Mouse (Mus musculus) CH12.LX (cell line): ENCODE results near the gene Rpl13a. TPM values are rescaled to one million over a fixed set of nuclear protein-coding genes. Genes with fewer than 3 reads are reported as not detected.

Experiments
- DNase-seq: peaks from one replicate; pipeline ENCODE4 v3.0.0-alpha.2; 2013; ENCODE audit errors: extremely low read depth
- H3K27ac ChIP-seq: 2 replicates; pipeline ENCODE4 v1.5.1; 2012; ENCODE audit warnings: low read depth, mild to moderate bottlenecking, control low read depth, moderate library complexity; ENCODE audit not compliant: insufficient read depth
- H3K27me3 ChIP-seq: replicated peaks from 2 replicates; pipeline ENCODE3; 2012; ENCODE audit warnings: inconsistent platforms
- H3K36me3 ChIP-seq, 2 experiments: replicated peaks in 1 of 2; 2 replicates each; pipeline versions ENCODE3 to v1.6.1; 2012; ENCODE audit warnings: inconsistent platforms in 1 of 2, low read length in 1 of 2, mild to moderate bottlenecking in 1 of 2, mixed read lengths in 1 of 2, moderate library complexity in 1 of 2; ENCODE audit not compliant: control insufficient read depth in 1 of 2, insufficient read depth in 1 of 2
- H3K4me1 ChIP-seq, 2 experiments: 2 replicates each; pipeline ENCODE4 v1.6.1; 2012; ENCODE audit warnings: inconsistent platforms in 1 of 2, moderate library complexity in 1 of 2; ENCODE audit not compliant: insufficient read depth in 2 of 2, control insufficient read depth in 1 of 2
- H3K4me2 ChIP-seq: 2 replicates; pipeline ENCODE4 v1.6.1; 2012; ENCODE audit warnings: low read depth, mild to moderate bottlenecking, control low read depth; ENCODE audit not compliant: poor library complexity, insufficient read depth, severe bottlenecking
- H3K4me3 ChIP-seq, 3 experiments: fragments of 150-350 bp in 1 of 3; sonication (generic) in 1 of 3; replicated peaks in 1 of 3; 2 replicates each; pipeline versions ENCODE3 to v1.5.1; 2011 to 2012; ENCODE audit warnings: low read depth in 2 of 3, low read length in 2 of 3, mild to moderate bottlenecking in 2 of 3, moderate library complexity in 2 of 3, control low read depth in 1 of 3, improper control_type of control experiment in 1 of 3, inconsistent platforms in 1 of 3, mixed read lengths in 1 of 3; ENCODE audit not compliant: poor library complexity in 1 of 3
- H3K79me2 ChIP-seq: replicated peaks from 2 replicates; pipeline ENCODE4 v1.6.1; 2012; ENCODE audit warnings: mild to moderate bottlenecking, moderate library complexity; ENCODE audit not compliant: control insufficient read depth, poor library complexity, insufficient read depth, severe bottlenecking; ENCODE audit errors: extremely low read depth
- H3K9ac ChIP-seq: 2 replicates; pipeline ENCODE4 v1.6.1; 2012; ENCODE audit warnings: low read depth, mild to moderate bottlenecking, control low read depth, moderate library complexity; ENCODE audit not compliant: insufficient read depth
- H3K9me3 ChIP-seq: replicated peaks from 2 replicates; pipeline ENCODE3; 2012; ENCODE audit warnings: low read length, inconsistent platforms, mixed read lengths
- CTCF ChIP-seq, 2 experiments: IDR thresholded peaks in 1 of 2; conservative IDR thresholded peaks in 1 of 2; 2 replicates each; pipeline ENCODE4 v1.5.1; 2011 to 2012; ENCODE audit warnings: low read depth in 2 of 2, low read length in 2 of 2, improper control_type of control experiment in 1 of 2, inconsistent platforms in 1 of 2, mild to moderate bottlenecking in 1 of 2, moderate library complexity in 1 of 2
- E2F4 ChIP-seq: IDR thresholded peaks from 2 replicates; pipeline ENCODE4 v1.6.1; 2011; ENCODE audit warnings: low read depth, low read length, improper control_type of control experiment; ENCODE audit not compliant: insufficient replicate concordance
- ELF1 ChIP-seq: IDR thresholded peaks from 2 replicates; pipeline ENCODE4 v1.6.1; 2014; ENCODE audit warnings: low read depth, mild to moderate bottlenecking, inconsistent platforms, low read length, improper control_type of control experiment
- HCFC1 ChIP-seq: IDR thresholded peaks from 2 replicates; pipeline ENCODE4 v1.6.1; 2012; ENCODE audit warnings: low read depth, mild to moderate bottlenecking, inconsistent platforms, low read length, improper control_type of control experiment
- JUND ChIP-seq: conservative IDR thresholded peaks from 2 replicates; pipeline ENCODE4 v1.6.1; 2011; ENCODE audit warnings: low read depth, low read length, improper control_type of control experiment
- MAZ ChIP-seq: IDR thresholded peaks from 2 replicates; pipeline ENCODE4 v1.6.1; 2012; ENCODE audit warnings: low read depth, mild to moderate bottlenecking, inconsistent platforms, low read length, improper control_type of control experiment, moderate library complexity
- MEF2A ChIP-seq: IDR thresholded peaks from 2 replicates; pipeline ENCODE4 v1.6.1; 2014; ENCODE audit warnings: low read depth, mild to moderate bottlenecking, inconsistent platforms, low read length, improper control_type of control experiment, borderline replicate concordance
- MXI1 ChIP-seq: IDR thresholded peaks from 2 replicates; pipeline ENCODE4 v1.6.1; 2011; ENCODE audit warnings: mild to moderate bottlenecking, low read depth, low read length, improper control_type of control experiment
- NRF1 ChIP-seq: IDR thresholded peaks from 2 replicates; pipeline ENCODE4 v1.6.1; 2014; ENCODE audit warnings: low read depth, mild to moderate bottlenecking, inconsistent platforms, low read length, improper control_type of control experiment, moderate library complexity
- POLR2A ChIP-seq: IDR thresholded peaks from 2 replicates; pipeline ENCODE4 v1.6.1; 2011; ENCODE audit warnings: low read depth, mild to moderate bottlenecking, improper control_type of control experiment, low read length
- RAD21 ChIP-seq: IDR thresholded peaks from 2 replicates; pipeline ENCODE4 v1.6.1; 2011; ENCODE audit warnings: low read depth, mild to moderate bottlenecking, low read length, improper control_type of control experiment, moderate library complexity
- SIN3A ChIP-seq: IDR thresholded peaks from 2 replicates; pipeline ENCODE4 v1.6.1; 2012; ENCODE audit warnings: low read length, improper control_type of control experiment, inconsistent platforms
- TCF12 ChIP-seq: IDR thresholded peaks from 2 replicates; pipeline ENCODE4 v1.6.1; 2014; ENCODE audit warnings: low read depth, mild to moderate bottlenecking, inconsistent platforms, low read length, improper control_type of control experiment
- USF1 ChIP-seq: IDR thresholded peaks from 2 replicates; pipeline ENCODE4 v1.6.1; 2014; ENCODE audit warnings: low read depth, mild to moderate bottlenecking, inconsistent platforms, low read length, improper control_type of control experiment
- USF2 ChIP-seq: conservative IDR thresholded peaks from 2 replicates; pipeline ENCODE4 v1.6.1; 2011; ENCODE audit warnings: low read depth, low read length, improper control_type of control experiment
- dilution Hi-C: fragments of 300-500 bp; cut with MboI; formaldehyde crosslinking; loops from 2 replicates; pipeline ENCODE4 v1.14.3; 2020; ENCODE audit warnings: low sequenced_read_pairs; ENCODE audit not compliant: extremely low pct_unique_long_range_greater_than_20kb, extremely low pct_ligation_motif_present
- in situ Hi-C: fragments of 300-500 bp; cut with MboI; formaldehyde crosslinking; loops from 3 replicates; pipeline ENCODE4 v1.14.3; 2019; ENCODE audit warnings: low sequenced_read_pairs, low pct_ligation_motif_present, low pct_unique_long_range_greater_than_20kb, mixed read lengths
- polyA plus RNA-seq: library from polyadenylated mRNA; unstranded; fragments of >175 nt; gene quantifications from 2 replicates; pipeline ENCODE4 v1.2.1, GENCODE M21; 2012; ENCODE audit warnings: low read depth; ENCODE audit not compliant: insufficient read length
- total RNA-seq, 2 experiments: library from RNA; depleted of rRNA; stranded (reverse); fragments of 300-350 nt in 1 of 2; fragments of >200 nt in 1 of 2; gene quantifications; 2 replicates each; pipeline ENCODE4 v1.2.3; 2012 to 2014

The Rpl13a gene
- total and polyA plus RNA-seq, 3 experiments: 2,822 to 5,043 (median 4,154) TPM

- in situ Hi-C loops: loop anchor here (5.0 kb wide), 1 partner anchor 44 kb away; the partner anchor contains the start of gene Rpl13a
- peak overlapping the region; percentile 6; the same call in 1 of the 2 replicates for H3K9ac ChIP-seq
These were observed 45.2 kb downstream of the Rpl13a start for GRCm38 (mm10) chr7:45083300-45083890.

GRCm38 (mm10) chr7:45082401-45083299, 45.9 kb downstream of the Rpl13a start:
- in situ Hi-C loops (loop anchor here (5.0 kb wide), 1 partner anchor 45 kb away; the partner anchor contains the start of gene Rpl13a), dilution Hi-C loops (no loop called here)
- no peak for TF ChIP-seq MEF2A
- peak; percentile 71 for TF ChIP-seq USF1
- no peak for TF ChIP-seq NRF1
- TF ChIP-seq SIN3A: peak; percentile 65; the same call in 1 of the 2 replicates
- TF ChIP-seq TCF12: peak; percentile 10; the same call in 1 of the 2 replicates
- peak; percentile 21; the same call in 1 of the 2 replicates for TF ChIP-seq USF2
- TF ChIP-seq ELF1: peak; percentile 64; the same call in 1 of the 2 replicates
- peak; percentile 30; the same call in 1 of the 2 replicates for TF ChIP-seq MAZ
- peak in 1 of 2 experiments; percentile 25; a peak in 2 of 4 replicates for TF ChIP-seq CTCF (conservative IDR thresholded peaks at IDR 0.05 in 1 of 2, IDR thresholded peaks at IDR 0.05 in 1 of 2; ENCODE audit: low read depth in 2 of 2, low read length in 2 of 2)
- no peak for TF ChIP-seq E2F4
- 0 out of 2 replicates have a peak, but pooled peaks have one; percentile 42 for TF ChIP-seq MXI1
- TF ChIP-seq HCFC1: no peak
- TF ChIP-seq RAD21: no peak
- Histone ChIP-seq H3K4me2 (peak overlapping the region; percentile 62), H3K9me3 (peaks cover 4% of the 10 kb centered on the region), H3K79me2 (no peaks in the 10 kb centered on the region), H3K9ac (peak overlapping the region; percentile 21; the same call in 1 of the 2 replicates), H3K4me1 (0 out of 4 replicates have a peak, but pooled peaks cover 2 to 6% of the 10 kb centered on the region in 2 experiments), H3K36me3 (peaks cover 3 to 10% of the 10 kb centered on the region in 2 experiments), H3K27ac (no peak overlapping the region), H3K27me3 (no peaks in the 10 kb centered on the region), H3K4me3 (peak overlapping the region in 2 of 3 experiments; percentile 32 to 45)
- DNase-seq: no peak

More at GRCm38 (mm10) chr7:45083300-45083890, 45.2 kb downstream of the Rpl13a start:
- Histone ChIP-seq H3K4me1 (0 out of 4 replicates have a peak, but pooled peaks cover 2 to 6% of the 10 kb centered on the region in 2 experiments), H3K27ac (no peak overlapping the region), H3K27me3 (no peaks in the 10 kb centered on the region), H3K36me3 (peaks cover 0 to 3% of the 10 kb centered on the region in 2 experiments), H3K4me3 (peak overlapping the region in 2 of 3 experiments; percentile 32 to 45), H3K79me2 (no peaks in the 10 kb centered on the region), H3K4me2 (peak overlapping the region; percentile 62), H3K9me3 (peaks cover 4% of the 10 kb centered on the region)
- DNase-seq: no peak
- dilution Hi-C loops: no loop called here
- TF ChIP-seq JUND: no peak
- TF ChIP-seq POLR2A: 0 out of 2 replicates have a peak, but pooled peaks have one; percentile 44
